Mouse (Mus musculus): Measurements from ENCODE around the gene Sgtb.

The Sgtb gene

GRCm38 (mm10) chr13:104179176-104179888 is 69.8 kb downstream of the Sgtb start:
- no peak for DNase-seq (ENCODE audit: low read depth, low spot score)

GRCm38 (mm10) chr13:104187357-104187756 is 77.8 kb downstream of the Sgtb start:
- no peak for DNase-seq (ENCODE audit: low read depth, low spot score)
